Mouse (Mus musculus) liver, embryonic 14.5 days (tissue): ENCODE measurements around the gene Rgs13. TPM values are rescaled to one million over a fixed set of nuclear protein-coding genes. Genes with fewer than 3 reads are reported as not detected.

ENCODE experiments used
- ATAC-seq: fragments of 200-750 bp; cut with Nextera tagmentation; 2 replicates; pipeline ENCODE4 v1.8.0; 2017; ENCODE audit warnings: moderate number of reproducible peaks, mild to moderate bottlenecking, moderate library complexity; ENCODE audit not compliant: insufficient read depth
- DNase-seq, 3 experiments: peaks; one replicate each; pipeline ENCODE4 v3.0.0-alpha.2; 2012 to 2013; ENCODE audit warnings: low read depth in 3 of 3, low spot score in 3 of 3
- H3K27ac ChIP-seq: fragments of 300-500 bp; sonication (generic); 2 replicates; pipeline ENCODE4 v1.5.1; 2014; ENCODE audit warnings: moderate library complexity, mild to moderate bottlenecking, control low read depth, inconsistent platforms
- H3K27me3 ChIP-seq: fragments of 300-500 bp; sonication (generic); 2 replicates; pipeline ENCODE4 v1.6.1; 2014; ENCODE audit warnings: mild to moderate bottlenecking, low read length, moderate library complexity; ENCODE audit not compliant: control insufficient read depth, insufficient read depth
- H3K36me3 ChIP-seq: fragments of 300-500 bp; sonication (generic); replicated peaks from 2 replicates; pipeline ENCODE4 v1.6.1; 2014; ENCODE audit warnings: low read depth; ENCODE audit not compliant: control insufficient read depth, insufficient read depth
- H3K4me1 ChIP-seq, 2 experiments: fragments of 200-500 bp in 1 of 2; fragments of 300-500 bp in 1 of 2; sonication (generic) in 1 of 2; replicated peaks; 2 replicates each; pipeline ENCODE4 v1.6.1; 2012 to 2014; ENCODE audit warnings: antibody characterized with exemption in 1 of 2, inconsistent platforms in 1 of 2, low read length in 1 of 2; ENCODE audit not compliant: control insufficient read depth in 2 of 2, insufficient read depth in 2 of 2
- H3K4me2 ChIP-seq: fragments of 300-500 bp; sonication (generic); 2 replicates; pipeline ENCODE4 v1.6.1; 2014; ENCODE audit warnings: low read depth, mild to moderate bottlenecking, control low read depth, moderate library complexity
- H3K4me3 ChIP-seq, 2 experiments: fragments of 200-500 bp in 1 of 2; fragments of 300-500 bp in 1 of 2; sonication (generic) in 1 of 2; 2 replicates each; pipeline ENCODE4 v1.5.1; 2012 to 2014; ENCODE audit warnings: low read depth in 2 of 2, low read length in 2 of 2, mild to moderate bottlenecking in 2 of 2, control low read depth in 1 of 2, inconsistent platforms in 1 of 2, moderate library complexity in 1 of 2; ENCODE audit not compliant: insufficient read depth in 1 of 2
- H3K9ac ChIP-seq: fragments of 300-500 bp; sonication (generic); replicated peaks from 2 replicates; pipeline ENCODE4 v1.6.1; 2014; ENCODE audit warnings: mild to moderate bottlenecking, control low read depth, moderate library complexity
- H3K9me3 ChIP-seq: fragments of 300-500 bp; sonication (generic); 2 replicates; pipeline ENCODE4 v1.6.1; 2016; ENCODE audit warnings: low read length, mixed read lengths; ENCODE audit not compliant: control insufficient read depth
- CTCF ChIP-seq: IDR thresholded peaks from 2 replicates; pipeline ENCODE4 v1.5.1; 2016; ENCODE audit warnings: antibody characterized with exemption, low read depth, control low read depth
- EP300 ChIP-seq: IDR thresholded peaks from 2 replicates; pipeline ENCODE4 v1.6.1; 2016; ENCODE audit warnings: antibody characterized with exemption, low read depth
- WGBS: fragments of 180-500 bp; shearing (Covaris S2); extraction: QIAGEN DNeasy Blood & Tissue Kit; methylation state at CpG from one replicate; pipeline ENCODE4 v1.1.7; 2014; ENCODE audit not compliant: insufficient replicate concordance; 5-methylcytosine and 5-hydroxymethylcytosine counted together
- polyA plus RNA-seq, 2 experiments: library from polyadenylated mRNA; depleted of rRNA in 1 of 2; stranded (reverse) in 1 of 2; unstranded in 1 of 2; fragments of >200 nt; fragmentation: Nextera tagmentation in 1 of 2; extraction: Ambion mirVana in 1 of 2; gene quantifications; 2 replicates each; pipeline versions ENCODE4 v1.2.1 to v1.2.3; 2012 to 2014

The Rgs13 gene
- not detected in 2 replicates for polyA plus RNA-seq (2012; rRNA removed)
- not detected in 2 replicates for polyA plus RNA-seq (2014; fragmentation: Nextera tagmentation; extraction: Ambion mirVana)

DNA sequence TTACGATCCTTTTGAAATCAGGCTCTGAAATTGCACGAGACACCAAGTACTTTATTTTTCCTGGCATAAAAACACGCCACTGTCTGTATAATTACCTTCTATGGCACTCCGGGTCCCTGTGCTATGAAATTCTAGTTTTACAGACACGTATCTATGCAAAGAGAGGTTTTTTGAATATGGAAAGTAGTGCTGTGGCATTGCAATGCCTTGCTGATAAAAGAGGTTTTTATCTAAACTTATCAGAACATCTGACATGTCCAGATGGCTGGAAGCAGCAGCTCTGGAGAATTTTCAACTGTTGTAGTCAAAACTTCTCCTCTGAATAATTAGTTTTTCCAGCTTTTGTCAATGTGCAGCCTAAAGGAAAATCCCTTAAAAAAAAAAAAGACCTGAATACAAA, at the start of gene Rgs13:
TSS of gene Rgs13 (minus strand) at position 207 of the 400 bp plus-strand sequence.
- no peak for TF ChIP-seq CTCF
- TF ChIP-seq EP300: no peak
- ATAC-seq: no peak

DNA sequence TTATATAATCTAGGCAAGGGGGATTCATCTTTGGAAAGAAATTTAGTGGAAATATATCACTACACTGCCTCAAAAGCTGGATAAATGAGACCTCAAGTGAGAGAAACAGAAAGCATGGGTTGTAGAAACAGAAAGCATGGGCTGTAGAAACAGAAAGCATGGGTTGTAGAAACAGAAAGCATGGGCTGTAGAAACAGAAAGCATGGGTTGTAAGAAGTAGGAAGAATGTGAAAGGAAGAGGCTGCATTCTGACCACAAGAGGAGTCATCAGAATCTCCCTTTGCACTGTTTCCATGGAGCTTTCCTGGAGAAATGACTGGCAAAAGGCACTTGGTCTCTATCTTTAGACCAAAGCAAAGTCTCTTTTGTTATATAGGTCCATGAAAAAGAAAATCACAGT, 38.1 kb upstream of the Rgs13 start:
- Histone ChIP-seq H3K9ac (no peak overlapping the region), H3K27ac (no peak overlapping the region), H3K4me3 (no peak overlapping the region), H3K27me3 (no peaks in the 10 kb centered on the region), H3K36me3 (no peaks in the 10 kb centered on the region), H3K4me2 (no peak overlapping the region), H3K9me3 (no peaks in the 10 kb centered on the region), H3K4me1 (no peaks in the 10 kb centered on the region)
- no peak for DNase-seq
- no peak for ATAC-seq
- TF ChIP-seq CTCF (no peak), EP300 (no peak)

More for the DNA sequence above, at the start of gene Rgs13:
- no peak for DNase-seq
- no peak within 1 kb of the TSS for H3K4me2 ChIP-seq
- no peaks in the 10 kb centered on the region for H3K4me1 ChIP-seq
- WGBS: 54% methylated on average over 5 of the region's 5 CpGs
- H3K9me3 ChIP-seq: no peaks in the 10 kb centered on the region
- H3K4me3 ChIP-seq: no peak within 1 kb of the TSS
- no peak within 1 kb of the TSS for H3K9ac ChIP-seq
- no peaks in the 10 kb centered on the region for H3K27me3 ChIP-seq
- H3K27ac ChIP-seq: no peak within 1 kb of the TSS
- H3K36me3 ChIP-seq: no peaks in the 10 kb centered on the region

DNA sequence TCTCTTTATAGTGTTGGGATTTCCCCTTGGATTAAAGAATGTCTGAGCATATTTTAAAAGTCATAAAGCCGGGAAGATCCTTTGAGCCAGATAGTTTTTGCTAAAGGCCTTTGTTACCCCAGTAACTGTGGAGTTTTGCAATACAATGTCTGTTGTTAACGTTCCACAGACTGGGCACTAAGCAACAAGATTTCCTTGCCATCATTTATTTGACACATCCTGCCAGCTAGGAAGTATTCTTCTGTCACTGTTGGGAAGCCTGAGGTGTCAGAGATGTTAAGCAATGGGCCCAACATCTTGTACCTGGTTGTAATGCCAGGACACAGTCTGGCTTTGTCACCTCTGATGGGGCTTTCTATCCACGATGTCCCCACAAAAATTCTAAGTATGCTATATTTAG, 33.7 kb upstream of the Rgs13 start:
- Histone ChIP-seq H3K36me3 (no peaks in the 10 kb centered on the region), H3K9ac (no peak overlapping the region), H3K9me3 (no peaks in the 10 kb centered on the region), H3K27me3 (no peaks in the 10 kb centered on the region), H3K4me1 (no peaks in the 10 kb centered on the region), H3K4me2 (no peak overlapping the region), H3K4me3 (no peak overlapping the region), H3K27ac (no peak overlapping the region)
- ATAC-seq (no peak), DNase-seq (no peak)
- WGBS: 51% methylated on average over 3 of the region's 3 CpGs
- no peak for TF ChIP-seq CTCF
- no peak for TF ChIP-seq EP300

DNA sequence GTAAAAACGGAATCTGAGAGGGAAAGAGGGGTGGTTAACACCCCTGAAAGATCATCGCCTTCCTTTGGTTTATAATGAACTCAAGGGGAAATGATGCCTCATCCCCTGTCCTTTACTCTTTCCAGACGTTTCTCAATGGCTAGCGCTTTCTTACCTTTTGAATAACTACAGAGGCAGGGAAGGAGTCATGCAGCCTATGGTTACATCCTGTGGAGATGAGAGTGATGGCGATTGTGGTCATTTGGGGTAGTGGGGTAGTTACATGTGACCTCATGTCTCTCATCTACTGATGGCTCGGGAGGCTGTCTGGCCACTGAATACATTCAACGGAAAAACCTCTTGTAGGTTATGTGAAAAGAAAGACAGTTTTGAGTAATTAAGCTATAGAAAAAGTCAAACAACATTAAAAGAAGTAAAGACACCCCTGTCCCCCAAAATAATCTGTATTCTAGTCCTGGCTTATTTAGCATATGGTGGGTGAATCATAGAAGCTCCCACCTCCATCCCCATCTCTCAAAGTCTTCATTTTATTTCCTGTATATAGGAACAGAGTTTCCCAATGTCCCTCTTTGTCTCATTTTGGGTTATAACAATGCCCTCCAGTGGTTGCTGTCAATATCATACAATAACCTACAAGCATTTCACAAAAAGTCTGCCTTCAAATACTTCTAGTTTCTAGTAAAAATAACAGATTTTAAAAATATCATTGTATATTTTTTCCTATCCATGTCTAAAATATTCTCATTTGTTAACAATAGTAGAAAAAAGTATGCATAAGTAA, 29.3 kb upstream of the Rgs13 start:
- H3K4me3 ChIP-seq: no peak overlapping the region
- TF ChIP-seq EP300: no peak
- TF ChIP-seq CTCF: no peak
- H3K4me2 ChIP-seq: no peak overlapping the region
- WGBS: 48% methylated on average over 7 of the region's 7 CpGs
- H3K27me3 ChIP-seq: no peaks in the 10 kb centered on the region
- no peaks in the 10 kb centered on the region for H3K9me3 ChIP-seq
- no peak overlapping the region for H3K9ac ChIP-seq
- ATAC-seq (no peak), DNase-seq (no peak)
- H3K27ac ChIP-seq: no peak overlapping the region
- no peaks in the 10 kb centered on the region for H3K36me3 ChIP-seq
- H3K4me1 ChIP-seq: no peaks in the 10 kb centered on the region

DNA sequence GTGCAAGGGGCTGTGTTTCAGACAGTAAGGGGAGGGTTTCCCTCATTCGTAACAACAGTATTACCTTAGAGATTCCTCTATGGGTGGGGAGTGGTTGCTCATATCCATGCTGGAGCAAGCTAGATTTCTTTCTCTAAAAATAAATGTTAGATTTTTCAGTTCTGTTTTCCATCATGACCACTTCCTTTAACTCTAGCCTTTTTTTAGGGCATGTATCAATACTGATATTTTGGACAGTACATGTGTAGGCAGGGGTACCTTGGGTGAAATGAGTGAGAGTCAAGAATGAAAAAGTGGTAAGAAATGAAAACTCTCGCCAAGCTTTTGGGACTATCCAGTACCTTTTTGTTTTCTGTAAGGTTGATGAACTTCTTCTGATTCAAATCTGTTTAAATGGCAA, 27.6 kb upstream of the Rgs13 start:
- Histone ChIP-seq H3K4me2 (no peak overlapping the region), H3K4me3 (no peak overlapping the region), H3K4me1 (no peaks in the 10 kb centered on the region), H3K9ac (no peak overlapping the region), H3K36me3 (no peaks in the 10 kb centered on the region), H3K27ac (no peak overlapping the region), H3K27me3 (no peaks in the 10 kb centered on the region), H3K9me3 (no peaks in the 10 kb centered on the region)
- TF ChIP-seq CTCF (no peak), EP300 (no peak)
- ATAC-seq: no peak
- WGBS: 69% methylated on average over 2 of the region's 2 CpGs
- no peak for DNase-seq
